Mouse (Mus musculus) liver, adult (tissue): ENCODE measurements around the gene Plcz1.

ENCODE experiments used
- GATA4 ChIP-seq: IDR thresholded peaks from 2 replicates; pipeline ENCODE4 v1.6.1; 2014; ENCODE audit warnings: mild to moderate bottlenecking, low read length; ENCODE audit not compliant: insufficient replicate concordance

The Plcz1 gene

GRCm38 (mm10) chr6:140041357-140041756 is at the start of gene Plcz1:
Plcz1 (minus strand) TSS chr6:140041457.
- no peak for TF ChIP-seq GATA4

DNA sequence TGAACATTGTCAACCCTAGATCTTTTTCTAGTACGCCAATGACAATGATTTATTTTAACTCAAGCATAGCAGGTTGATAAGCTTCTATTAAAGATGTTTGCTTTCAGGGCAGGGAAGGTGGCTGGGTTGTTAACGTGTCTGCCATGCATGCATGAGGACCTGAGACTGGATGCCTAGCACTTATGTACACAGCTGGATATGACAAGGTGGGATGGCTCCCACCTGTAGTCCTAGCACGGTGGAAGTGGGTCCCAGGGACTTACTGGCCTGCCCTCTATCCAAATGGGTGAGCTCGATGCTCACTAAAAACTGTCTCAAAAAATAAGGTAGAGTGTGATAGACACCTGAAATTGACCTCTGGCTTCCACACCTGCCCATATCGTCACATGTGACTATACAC is 48.6 kb upstream of the Plcz1 start:
- TF ChIP-seq GATA4, result no peak

DNA sequence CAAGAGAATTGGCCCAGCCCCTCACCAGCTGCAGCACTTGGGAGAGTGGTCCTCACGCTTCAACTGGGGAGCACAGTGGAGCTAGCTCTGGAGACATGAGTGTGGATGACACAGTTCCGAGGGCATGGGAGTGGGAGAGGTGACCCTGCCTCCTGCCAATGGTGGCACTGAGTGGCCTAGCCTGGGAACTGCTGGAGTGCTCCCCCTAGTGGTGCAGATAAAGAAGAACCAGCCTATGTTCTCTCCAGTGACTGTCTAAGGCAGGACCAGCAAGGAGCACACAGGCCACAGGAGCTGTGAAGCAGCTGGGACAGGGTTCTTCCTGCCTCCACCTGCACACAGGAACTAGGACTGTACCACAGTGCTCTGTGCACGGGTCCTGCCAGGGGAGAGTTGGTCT is 40.5 kb upstream of the Plcz1 start:
- TF ChIP-seq GATA4, result no peak

GRCm38 (mm10) chr6:140080933-140081332 is 39.7 kb upstream of the Plcz1 start:
- TF ChIP-seq GATA4, result no peak

GRCm38 (mm10) chr6:140069177-140069576 is 27.9 kb upstream of the Plcz1 start:
- TF ChIP-seq GATA4, result no peak

DNA sequence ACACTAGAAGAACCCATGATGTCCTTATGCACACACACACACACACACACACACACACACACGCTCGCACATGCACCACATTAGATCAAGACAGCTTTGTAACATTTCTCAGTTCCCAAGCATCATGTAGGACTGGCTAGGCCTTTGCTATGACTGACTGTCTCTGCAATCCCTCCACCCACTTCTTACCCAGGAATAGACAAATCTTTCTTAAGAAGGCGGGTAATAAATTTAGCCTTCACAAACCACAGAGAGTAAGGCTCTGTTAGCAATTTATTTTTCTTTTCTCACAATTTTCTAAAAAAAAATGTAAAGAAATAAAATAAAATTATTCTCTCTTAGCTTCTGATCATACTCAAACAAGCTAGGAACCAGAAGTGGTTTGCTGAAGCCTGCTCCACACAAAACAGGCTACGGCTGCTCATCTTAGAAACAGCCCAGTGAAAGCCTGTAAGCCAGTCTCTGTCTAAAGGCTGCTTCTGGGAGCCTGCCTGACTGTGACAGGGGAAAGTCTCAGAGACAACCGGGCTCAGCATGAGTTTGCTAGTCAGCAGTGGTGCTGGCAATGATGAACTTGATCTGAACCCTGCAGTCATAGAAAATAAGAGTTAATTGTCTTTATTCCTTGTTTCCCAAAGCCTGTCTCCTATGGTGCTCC is 13.1 kb upstream of the Plcz1 start:
- TF ChIP-seq GATA4, result no peak

DNA sequence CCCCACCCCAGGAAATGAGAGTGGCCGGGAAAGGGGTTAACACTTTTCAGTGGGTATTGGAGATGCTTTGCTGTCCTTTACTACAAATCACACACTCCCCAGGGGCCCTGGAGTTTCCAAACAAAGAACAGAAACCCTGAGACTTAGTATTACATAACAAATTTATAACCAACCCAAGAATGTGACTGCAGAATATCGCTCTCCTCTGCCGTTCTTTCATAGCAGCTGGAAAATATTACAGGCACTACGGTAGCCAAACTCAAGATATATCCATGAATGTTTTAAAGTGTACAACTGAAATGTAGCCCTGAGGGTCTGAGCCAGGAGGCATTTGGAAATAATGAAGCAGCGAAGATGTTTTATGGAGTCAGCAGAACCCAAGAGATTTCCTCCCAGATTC is 10.2 kb upstream of the Plcz1 start:
- no peak for TF ChIP-seq GATA4

- TF ChIP-seq GATA4, result no peak
These were observed 305 bp downstream of the Plcz1 start, which contains the start of gene Capza3 for GRCm38 (mm10) chr6:140040952-140041351. Capza3 (plus strand) TSS chr6:140041252.

DNA sequence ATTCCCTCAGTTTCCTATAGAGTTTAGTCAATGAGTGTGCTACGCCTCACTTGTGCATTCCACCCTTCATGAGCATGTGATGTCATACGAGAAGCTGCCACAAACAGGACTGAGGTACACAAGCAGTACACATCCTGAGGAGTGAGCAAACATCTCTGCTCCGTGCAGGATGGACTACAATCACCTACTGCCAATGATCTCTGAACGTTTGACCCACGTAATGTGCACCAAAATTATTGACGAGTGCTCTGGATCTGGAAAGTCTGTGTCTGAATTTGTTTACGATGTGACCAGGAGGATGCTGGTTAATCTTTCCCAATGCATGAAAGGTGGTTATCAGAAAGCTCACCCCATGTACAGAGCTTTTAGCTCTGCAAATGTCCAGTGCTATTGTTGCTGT is 16.9 kb downstream of the Plcz1 start:
- no peak for TF ChIP-seq GATA4

GRCm38 (mm10) chr6:140005181-140005580 is 36.1 kb downstream of the Plcz1 start:
- no peak for TF ChIP-seq GATA4

- no peak for TF ChIP-seq GATA4
These were observed 51.7 kb downstream of the Plcz1 start for GRCm38 (mm10) chr6:139989597-139989996.

DNA sequence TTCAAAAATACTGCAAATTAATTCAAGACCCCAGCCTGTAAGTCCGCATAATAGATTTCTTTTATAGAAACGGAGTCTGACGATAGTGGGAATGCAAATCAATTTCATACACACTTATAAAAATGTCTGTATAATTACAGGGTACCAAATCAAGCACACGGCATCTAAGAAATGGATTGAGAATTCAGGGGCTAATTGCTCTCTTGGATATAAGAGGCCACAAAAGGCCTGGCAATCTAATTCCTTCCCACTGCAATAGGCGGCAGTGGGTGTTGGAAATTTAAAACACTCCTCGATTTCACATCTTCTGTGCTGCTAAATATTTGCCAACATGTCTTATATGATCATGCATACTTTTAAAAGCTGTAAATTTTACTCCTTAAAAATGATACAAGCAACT is 52.2 kb downstream of the Plcz1 start:
- no peak for TF ChIP-seq GATA4

DNA sequence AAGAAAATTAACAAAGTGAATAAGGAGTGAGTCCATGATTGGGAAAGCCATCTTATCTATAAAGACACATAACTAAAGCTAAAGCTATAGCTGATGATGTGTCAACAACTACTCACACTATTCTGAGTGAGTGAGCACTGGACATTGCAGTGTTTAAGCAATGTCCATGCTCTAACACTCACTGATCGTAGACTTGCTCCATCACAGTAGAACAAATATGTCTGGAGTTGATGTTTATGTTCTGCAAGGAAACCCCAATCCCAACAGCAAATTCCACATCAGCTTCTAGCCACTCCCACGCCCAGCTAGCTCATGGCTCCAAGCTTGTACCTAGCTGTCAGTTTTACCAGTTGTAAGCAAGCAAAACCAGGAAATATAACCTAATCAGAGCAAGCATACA is 54.7 kb downstream of the Plcz1 start:
- TF ChIP-seq GATA4, result no peak

DNA sequence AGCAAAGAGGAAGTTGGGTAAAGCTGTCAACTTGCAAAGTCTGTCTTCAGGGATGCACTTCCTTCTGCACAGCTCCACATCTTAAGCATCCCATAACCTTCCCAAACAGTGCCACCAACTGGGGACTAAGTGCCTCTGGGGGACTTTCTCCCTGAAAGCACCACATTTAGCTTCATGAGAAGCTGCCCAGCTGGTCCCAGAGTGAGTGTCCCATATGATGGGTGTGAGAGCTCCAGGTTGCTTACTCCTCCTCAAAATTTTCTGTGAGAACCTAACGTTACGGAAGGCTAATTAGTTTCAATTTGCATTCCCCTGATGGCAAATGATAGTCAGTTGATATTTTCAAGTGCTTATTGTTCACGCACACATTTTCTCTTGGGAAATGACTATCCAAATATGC is 57.2 kb downstream of the Plcz1 start:
- no peak for TF ChIP-seq GATA4

- TF ChIP-seq GATA4, result no peak
These were observed 60.2 kb downstream of the Plcz1 start for GRCm38 (mm10) chr6:139981061-139981460.

GRCm38 (mm10) chr6:139978114-139978513 is 63.1 kb downstream of the Plcz1 start:
- TF ChIP-seq GATA4, result no peak

GRCm38 (mm10) chr6:139974668-139975067 is 66.6 kb downstream of the Plcz1 start:
- no peak for TF ChIP-seq GATA4
